Mouse (Mus musculus): ENCODE data around the gene Lep. TPM values are rescaled to one million over a fixed set of nuclear protein-coding genes. Genes with fewer than 3 reads are reported as not detected.

The Lep gene
- polyA plus RNA-seq, 1 experiment, result not detected

DNA sequence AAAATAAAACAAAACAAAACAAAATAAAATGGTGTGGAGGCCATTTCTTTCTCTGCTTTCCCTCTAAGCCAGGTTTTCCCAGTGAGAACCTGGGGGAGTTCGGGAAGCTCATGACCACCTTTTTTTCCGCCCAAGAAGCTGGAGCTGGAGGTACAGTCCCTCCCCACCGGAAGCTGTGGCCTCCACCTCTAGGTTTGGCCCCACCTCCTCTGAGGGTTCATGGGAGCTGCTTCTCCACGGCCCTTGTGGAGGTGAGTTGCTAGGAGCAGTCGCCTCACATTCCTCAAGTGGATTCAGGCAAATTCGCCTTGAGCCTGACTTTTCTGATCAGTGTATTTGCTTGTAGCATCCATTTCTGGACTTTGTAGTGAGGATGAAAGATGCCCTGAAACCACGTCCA, 55.7 kb downstream of the Lep start:
- Histone ChIP-seq H3K4me3 (replicated peaks; ENCODE audit: control insufficient read depth, low read depth, low read length) (no peak overlapping the region), H3K4me1 (ENCODE audit: control insufficient read depth, insufficient read depth, low read length) (no peaks in the 10 kb centered on the region), H3K27ac (ENCODE audit: control insufficient read depth, insufficient read depth, low read depth, low read length, poor library complexity) (no peak overlapping the region)
- WGBS, result 69% methylated on average over 7 of the region's 7 CpGs
- TF ChIP-seq CTCF (IDR thresholded peaks at IDR 0.05; ENCODE audit: control insufficient read depth, insufficient read depth, low read length), result no peak
- no peak for TF ChIP-seq POLR2A (IDR thresholded peaks at IDR 0.05; ENCODE audit: borderline replicate concordance, control insufficient read depth, low read depth, low read length)

DNA sequence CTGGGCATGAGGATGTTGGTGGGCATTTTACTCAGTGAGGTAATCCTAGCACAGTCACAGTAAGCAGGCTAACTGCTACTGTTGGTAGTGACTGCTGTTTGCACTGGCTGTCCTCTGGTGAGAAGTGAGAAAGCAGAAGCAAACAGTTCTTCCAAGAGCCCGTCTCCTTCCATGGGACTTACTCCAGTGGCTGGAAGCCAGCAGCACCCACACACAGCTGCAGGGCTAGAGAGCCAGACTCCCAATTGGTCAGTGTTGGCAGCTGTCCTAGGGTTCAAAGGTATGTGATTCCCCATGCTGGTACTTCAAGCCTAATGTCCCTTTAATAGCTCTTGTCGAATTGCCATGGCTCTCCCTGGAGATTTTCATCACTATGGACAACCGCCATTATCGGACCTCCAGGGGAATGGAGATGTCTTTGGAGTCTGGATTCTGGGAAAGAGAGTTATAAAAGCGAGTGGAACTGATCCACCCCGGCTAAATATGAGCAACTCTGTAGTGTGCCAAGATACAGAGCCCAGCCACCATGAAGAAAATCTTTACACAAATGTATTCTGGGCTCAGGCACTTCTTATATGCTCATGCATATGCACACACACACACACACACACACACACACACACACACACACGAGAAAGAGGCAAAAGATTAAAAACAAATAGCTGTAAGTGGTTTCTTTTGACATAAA, 57.5 kb downstream of the Lep start:
- no peak overlapping the region for H3K4me3 ChIP-seq (replicated peaks; ENCODE audit: control insufficient read depth, low read depth, low read length)
- no peak overlapping the region for H3K27ac ChIP-seq (ENCODE audit: control insufficient read depth, insufficient read depth, low read depth, low read length, poor library complexity)
- no peak for TF ChIP-seq POLR2A (IDR thresholded peaks at IDR 0.05; ENCODE audit: borderline replicate concordance, control insufficient read depth, low read depth, low read length)
- H3K4me1 ChIP-seq (ENCODE audit: control insufficient read depth, insufficient read depth, low read length), result no peaks in the 10 kb centered on the region
- 65% methylated on average over 7 of the region's 7 CpGs for WGBS

DNA sequence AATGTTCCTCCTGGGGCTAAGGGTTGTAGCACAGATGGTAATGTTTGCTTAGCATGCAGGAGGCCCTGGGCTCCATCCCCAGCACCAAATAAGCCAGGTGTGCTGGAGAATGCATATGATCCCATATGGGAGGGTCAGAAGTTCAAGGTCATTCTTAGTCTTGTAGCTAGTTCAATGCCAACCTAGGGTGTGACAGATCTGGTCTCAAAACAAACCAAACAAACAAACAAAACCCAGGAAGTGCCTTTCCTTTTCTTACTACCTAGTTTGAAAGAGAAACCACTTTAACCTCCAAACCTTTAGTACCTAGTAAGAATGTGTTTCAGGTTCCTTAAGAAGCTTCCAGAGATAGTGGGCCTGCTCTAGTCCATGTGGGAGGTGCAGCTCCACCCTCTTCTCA, 58.2 kb downstream of the Lep start:
- TF ChIP-seq CTCF (IDR thresholded peaks at IDR 0.05; ENCODE audit: control insufficient read depth, insufficient read depth, low read length), result no peak
- Histone ChIP-seq H3K4me1 (ENCODE audit: control insufficient read depth, insufficient read depth, low read length) (no peaks in the 10 kb centered on the region), H3K4me3 (replicated peaks; ENCODE audit: control insufficient read depth, low read depth, low read length) (no peak overlapping the region), H3K27ac (ENCODE audit: control insufficient read depth, insufficient read depth, low read depth, low read length, poor library complexity) (no peak overlapping the region)

GRCm38 (mm10) chr6:29118963-29119362, 58.9 kb downstream of the Lep start:
- TF ChIP-seq POLR2A (IDR thresholded peaks at IDR 0.05; ENCODE audit: borderline replicate concordance, control insufficient read depth, low read depth, low read length) (no peak), CTCF (IDR thresholded peaks at IDR 0.05; ENCODE audit: control insufficient read depth, insufficient read depth, low read length) (no peak)

GRCm38 (mm10) chr6:29119990-29120389, 60.0 kb downstream of the Lep start:
- WGBS, result 87% methylated on average over 13 of the region's 13 CpGs
- TF ChIP-seq CTCF (IDR thresholded peaks at IDR 0.05; ENCODE audit: control insufficient read depth, insufficient read depth, low read length) (no peak), POLR2A (IDR thresholded peaks at IDR 0.05; ENCODE audit: borderline replicate concordance, control insufficient read depth, low read depth, low read length) (no peak)

More at GRCm38 (mm10) chr6:29118963-29119362, 58.9 kb downstream of the Lep start:
- 73% methylated on average over 4 of the region's 4 CpGs for WGBS
- Histone ChIP-seq H3K4me3 (replicated peaks; ENCODE audit: control insufficient read depth, low read depth, low read length) (no peak overlapping the region), H3K27ac (ENCODE audit: control insufficient read depth, insufficient read depth, low read depth, low read length, poor library complexity) (no peak overlapping the region), H3K4me1 (ENCODE audit: control insufficient read depth, insufficient read depth, low read length) (no peaks in the 10 kb centered on the region)

More at GRCm38 (mm10) chr6:29119990-29120389, 60.0 kb downstream of the Lep start:
- Histone ChIP-seq H3K4me3 (replicated peaks; ENCODE audit: control insufficient read depth, low read depth, low read length) (no peak overlapping the region), H3K4me1 (ENCODE audit: control insufficient read depth, insufficient read depth, low read length) (no peaks in the 10 kb centered on the region), H3K27ac (ENCODE audit: control insufficient read depth, insufficient read depth, low read depth, low read length, poor library complexity) (no peak overlapping the region)

Other genes starting within 250 kb of the Lep start
- not detected in 2 replicates for gene Lrrc4, start 228.5 kb upstream of the Lep start, polyA plus RNA-seq (2011; ENCODE audit: insufficient read depth, insufficient read length, low replicate concordance, missing spikeins)
- gene Rbm28, start 104.8 kb downstream of the Lep start, polyA plus RNA-seq (2011; ENCODE audit: insufficient read depth, insufficient read length, low replicate concordance, missing spikeins), result 12.3 and 21.5 TPM in 2 replicates
- not detected in 2 replicates for gene Prrt4, start 119.4 kb downstream of the Lep start, polyA plus RNA-seq (2011; ENCODE audit: insufficient read depth, insufficient read length, low replicate concordance, missing spikeins)
- 8.6 and 29.9 TPM in 2 replicates for gene Impdh1, start 156.1 kb downstream of the Lep start, polyA plus RNA-seq (2011; ENCODE audit: insufficient read depth, insufficient read length, low replicate concordance, missing spikeins)
- 2.7 and 12.5 TPM in 2 replicates for gene Hilpda, start 212.3 kb downstream of the Lep start, polyA plus RNA-seq (2011; ENCODE audit: insufficient read depth, insufficient read length, low replicate concordance, missing spikeins)
- not detected in 2 replicates for gene Fam71f2, start 219.4 kb downstream of the Lep start, polyA plus RNA-seq (2011; ENCODE audit: insufficient read depth, insufficient read length, low replicate concordance, missing spikeins)

All from bone marrow, adult 2 months (tissue).